ENCODE assay signal across 11 mouse cellular contexts in genomic region chr7:101472598-101473558, GRCm38 (mm10). TPM values are rescaled to one million over a fixed set of nuclear protein-coding genes. Genes with fewer than 3 reads are reported as not detected.
DNase-seq lines count a peak whose midpoint lies in the region; ATAC-seq and TF ChIP-seq lines count a peak whose summit lies in the region.
"Had no signal": no experiment of that assay in that cellular context is flagged by ENCODE, and none has a peak within 500 bp of the region (broad histone marks: within the 10 kb centered on the region; RNA-seq: fewer than 3 reads in every experiment).

No protein-coding gene starts in this region.

- no peak overlapping the region for H3K4me3 ChIP-seq in lung, embryonic 14.5 days (ENCODE audit: low read depth, low read length)
- no peak overlapping the region for H3K4me3 ChIP-seq in lung, adult 2 months (replicated peaks; ENCODE audit: extremely low read depth, low read depth, low read length)
- H3K4me3 ChIP-seq in heart, adult 2 months: no peak overlapping the region
- no peak overlapping the region for H3K4me3 ChIP-seq in forebrain, embryonic 11.5 days (ENCODE audit: low read depth, low read length)
- H3K4me3 ChIP-seq: liver, embryonic 13.5 days had no signal

- no peak for TF ChIP-seq POLR2A in lung, adult 2 months (IDR thresholded peaks at IDR 0.05; ENCODE audit: borderline replicate concordance, extremely low read depth, low read depth, low read length)
- TF ChIP-seq POLR2A in heart, adult 2 months (IDR thresholded peaks at IDR 0.05; ENCODE audit: insufficient read depth, low read depth, low read length): 0 out of 2 replicates have a peak, but pooled peaks have one; percentile 7

- H3K27me3 ChIP-seq in lung, embryonic 14.5 days (ENCODE audit: insufficient read depth, low read length): no peaks in the 10 kb centered on the region
- H3K27me3 ChIP-seq in heart, adult 2 months (ENCODE audit: control insufficient read depth, insufficient read depth, low read length): no peaks in the 10 kb centered on the region
- no peaks in the 10 kb centered on the region for H3K27me3 ChIP-seq in forebrain, embryonic 11.5 days (ENCODE audit: control insufficient read depth, insufficient read depth, low read length)
- H3K27me3 ChIP-seq: liver, embryonic 13.5 days had no signal

- no peak overlapping the region for H3K4me2 ChIP-seq in lung, embryonic 14.5 days
- no peak overlapping the region for H3K4me2 ChIP-seq in forebrain, embryonic 11.5 days (ENCODE audit: low read depth, low read length, severe bottlenecking)
- H3K4me2 ChIP-seq: liver, embryonic 13.5 days had no signal

- TF ChIP-seq EP300 in heart, adult 2 months (IDR thresholded peaks at IDR 0.05; ENCODE audit: insufficient read depth, low read depth, low read length): peak; percentile 65; the same call in 1 of the 2 replicates

- H3K36me3 ChIP-seq in lung, embryonic 14.5 days (ENCODE audit: insufficient read depth): no peaks in the 10 kb centered on the region
- H3K36me3 ChIP-seq in heart, adult 2 months (ENCODE audit: control insufficient read depth, insufficient read depth, low read length): peaks cover 6% of the 10 kb centered on the region
- H3K36me3 ChIP-seq in forebrain, embryonic 11.5 days (ENCODE audit: control insufficient read depth, insufficient read depth, low read length): no peaks in the 10 kb centered on the region
- H3K36me3 ChIP-seq: liver, embryonic 13.5 days had no signal

- 0 out of 2 replicates have a peak, but pooled peaks have one; percentile 52 for ATAC-seq in lung, embryonic 14.5 days (ENCODE audit: insufficient read depth)
- no peak for ATAC-seq in forebrain, embryonic 11.5 days (replicated peaks; ENCODE audit: low FRiP score)

- 37% methylated on average over 10 of the region's 10 CpGs for WGBS in lung, embryonic 14.5 days
- 48% methylated on average over 10 of the region's 10 CpGs for WGBS in lung, adult 2 months
- WGBS in heart, adult 2 months: 14% methylated on average over 10 of the region's 10 CpGs
- 72% methylated on average over 10 of the region's 10 CpGs for WGBS in forebrain, embryonic 11.5 days

- H3K4me1 ChIP-seq in lung, embryonic 14.5 days (ENCODE audit: insufficient read depth): no peaks in the 10 kb centered on the region
- no peaks in the 10 kb centered on the region for H3K4me1 ChIP-seq in lung, adult 2 months (ENCODE audit: control insufficient read depth, insufficient read depth, low read length)
- peaks cover 31% of the 10 kb centered on the region for H3K4me1 ChIP-seq in heart, adult 2 months (ENCODE audit: control insufficient read depth, insufficient read depth, low read length)
- no peaks in the 10 kb centered on the region for H3K4me1 ChIP-seq in forebrain, embryonic 11.5 days (replicated peaks; ENCODE audit: control insufficient read depth, insufficient read depth, low read length)
- H3K4me1 ChIP-seq: liver, embryonic 13.5 days had no signal

- H3K9me3 ChIP-seq in lung, embryonic 14.5 days (ENCODE audit: low read depth, low read length): no peaks in the 10 kb centered on the region
- no peaks in the 10 kb centered on the region for H3K9me3 ChIP-seq in forebrain, embryonic 11.5 days (ENCODE audit: control insufficient read depth, low read length)
- H3K9me3 ChIP-seq: liver, embryonic 13.5 days had no signal

- no peak for TF ChIP-seq CTCF in lung, embryonic 14.5 days (IDR thresholded peaks at IDR 0.05; ENCODE audit: low read depth)
- TF ChIP-seq CTCF in lung, adult 2 months (IDR thresholded peaks at IDR 0.05; ENCODE audit: insufficient read depth, low read length): no peak
- TF ChIP-seq CTCF in heart, adult 2 months (IDR thresholded peaks at IDR 0.05): peak; percentile 28

- no peak overlapping the region for H3K27ac ChIP-seq in lung, embryonic 14.5 days (ENCODE audit: low read depth)
- H3K27ac ChIP-seq in heart, adult 2 months: peak overlapping the region; percentile 87
- H3K27ac ChIP-seq in forebrain, embryonic 11.5 days (ENCODE audit: low read depth, low read length): no peak overlapping the region
- H3K27ac ChIP-seq: liver, embryonic 13.5 days had no signal

- no peak overlapping the region for H3K9ac ChIP-seq in lung, embryonic 14.5 days
- H3K9ac ChIP-seq in heart, adult 2 months (ENCODE audit: low read depth, low read length): 0 out of 2 replicates have a peak overlapping the region, but pooled peaks have one; percentile 22
- H3K9ac ChIP-seq in forebrain, embryonic 11.5 days (ENCODE audit: low read length): no peak overlapping the region
- H3K9ac ChIP-seq: liver, embryonic 13.5 days had no signal

- DNase-seq in adrenal gland, postnatal 14 days: peak; percentile 55
- no peak for DNase-seq in adrenal gland, postnatal 25 days
- DNase-seq in lung, embryonic 14.5 days: peak; percentile 39
- no peak for DNase-seq in lung, adult 2 months
- peak; percentile 65 to 72 for DNase-seq in heart, adult 2 months
- DNase-seq in heart, postnatal 4 days: peak; percentile 69
- no peak for DNase-seq in forebrain, embryonic 11.5 days (ENCODE audit: low spot score)
- DNase-seq in testis, postnatal 14 days (ENCODE audit: low spot score): no peak
- DNase-seq: cerebellum, postnatal 36 days; layer of hippocampus, adult 9-11 months; liver, embryonic 13.5 days had no signal

- intact Hi-C loops in heart, adult 2 months (cut with DNase I): no loop called here

- H3K79me2 ChIP-seq in heart, adult 2 months (replicated peaks; ENCODE audit: control insufficient read depth, insufficient read depth, low read length): no peaks in the 10 kb centered on the region

RNA-seq across cellular contexts. Expression of gene Pde2a, which starts 51.4 kb away (rescaled TPM):
- 132 and 141 TPM in 2 replicates for total RNA-seq in adrenal gland, postnatal 14 days (2021)
- total RNA-seq in adrenal gland, postnatal 25 days (2021): 161 and 169 TPM in 2 replicates
- 14.3 and 29.3 TPM in 2 replicates for polyA plus RNA-seq in lung, embryonic 14.5 days (2014; fragmentation: Nextera tagmentation; extraction: Ambion mirVana)
- polyA plus RNA-seq in lung, adult 2 months (2012; rRNA removed): 8.7 and 9.3 TPM in 2 replicates
- 10 to 100 TPM; 56.0 to 57.1 TPM for total RNA-seq in heart, adult 2 months (2021)
- polyA plus RNA-seq in heart, adult 2 months (2012; rRNA removed): 41.6 and 57.0 TPM in 2 replicates
- total RNA-seq in heart, postnatal 4 days (2021): 10 to 100 TPM; 42.4 to 42.8 TPM
- 18.6 and 22.7 TPM in 2 replicates for polyA plus RNA-seq in forebrain, embryonic 11.5 days (2014; fragmentation: Nextera tagmentation; extraction: Ambion mirVana)

Comparison
In these comparisons a context has a peak if more than half of its experiments do, and no peak if none do; other contexts are left out.
1. DNase-seq: peak in adrenal gland, postnatal 14 days (single experiment), lung, embryonic 14.5 days (single experiment), heart, adult 2 months (2 of 2) and heart, postnatal 4 days (single experiment); none in adrenal gland, postnatal 25 days (single experiment), lung, adult 2 months (single experiment), forebrain, embryonic 11.5 days (single experiment) and testis, postnatal 14 days (single experiment).